Mouse (Mus musculus) hematopoietic multipotent progenitor cell, adult 10-12 weeks (in vitro differentiated cells): ENCODE results near the gene Adh4. TPM values are rescaled to one million over a fixed set of nuclear protein-coding genes. Genes with fewer than 3 reads are reported as not detected.

ENCODE experiments used
- polyA plus RNA-seq: library from polyadenylated mRNA; stranded (reverse); fragments of >175 nt; gene quantifications from 2 replicates; pipeline ENCODE4 v1.2.3, GENCODE M21; 2012; ENCODE audit warnings: low replicate concordance

Gene Adh4
- polyA plus RNA-seq: not detected in 2 replicates

DNA sequence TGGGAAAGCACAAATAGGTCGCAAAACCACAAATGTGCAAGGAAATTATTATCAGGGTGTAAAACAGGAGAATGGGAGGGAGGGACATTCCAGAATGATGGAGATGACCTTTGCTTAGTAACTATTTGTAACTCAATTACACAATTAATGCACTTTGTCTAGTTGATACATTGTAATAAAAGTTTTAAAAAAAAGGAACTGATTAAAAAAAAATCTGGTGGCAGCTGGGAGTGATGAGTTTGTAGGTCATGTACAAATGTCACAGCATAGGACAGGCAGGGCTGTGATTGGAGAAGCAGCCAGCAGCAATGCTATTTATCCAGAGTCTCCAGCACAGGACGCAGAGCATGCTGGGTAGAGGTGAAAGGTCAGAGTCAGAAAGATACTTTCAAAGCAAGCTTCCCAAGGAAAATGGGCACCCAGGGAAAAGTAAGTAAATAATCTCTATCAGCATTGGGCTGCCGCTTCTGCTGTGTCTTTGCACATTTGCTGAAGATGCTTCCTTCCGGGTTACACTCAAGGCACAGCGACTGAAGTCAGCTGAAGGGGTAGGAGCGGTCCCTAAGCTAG is at the start of gene Adh4:
Gene Adh4, plus strand, starts transcription at position 346 of the 570 bp plus-strand sequence.

DNA sequence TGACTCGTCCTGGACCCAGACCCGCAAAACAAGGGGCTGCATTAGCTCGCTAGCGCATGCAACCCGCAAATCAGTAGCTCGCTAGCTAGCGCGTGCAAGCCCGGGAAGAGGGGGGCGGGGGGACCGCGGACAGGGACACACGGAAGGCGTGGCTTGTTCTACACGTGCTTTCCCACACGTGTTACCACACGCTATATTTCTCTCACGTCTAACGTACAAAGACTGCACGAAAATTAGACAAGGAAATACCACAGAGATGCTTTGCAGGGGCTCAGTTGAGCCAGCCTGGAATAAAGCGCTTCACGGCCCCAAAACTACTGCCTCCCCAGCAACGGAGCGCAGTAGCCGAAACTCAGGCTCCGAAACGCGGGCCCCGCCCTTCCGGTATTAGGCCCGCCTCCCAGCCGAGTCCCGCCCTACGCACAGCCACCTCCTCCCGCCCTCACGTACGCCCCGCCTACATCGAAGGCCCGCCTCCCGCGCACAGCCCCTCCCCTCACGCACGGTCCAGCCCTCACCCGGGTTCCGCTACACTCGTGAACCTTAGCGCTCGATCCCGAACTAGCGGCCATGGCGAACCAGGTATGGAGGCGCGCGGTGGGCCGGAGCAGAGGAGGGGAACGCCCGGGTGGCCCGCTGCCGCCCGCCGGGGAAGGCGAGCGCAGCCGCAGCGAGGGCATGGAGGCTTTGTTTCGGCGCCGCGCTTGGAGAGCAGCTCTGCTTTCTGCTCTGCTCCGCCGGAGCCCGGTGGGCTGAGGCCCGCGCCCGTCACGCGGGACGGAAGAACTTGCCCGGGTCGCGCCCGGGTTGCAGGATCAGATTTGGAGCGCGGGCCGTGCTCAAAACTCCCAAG is 27.6 kb downstream of the Adh4 start, which contains the start of gene Adh5:
Gene Adh5, plus strand, starts transcription at position 482 of the 853 bp plus-strand sequence.

Other genes with a start within 250 kb of the Adh4 start
- gene 4930579F01Rik, start 221.6 kb upstream of the Adh4 start, polyA plus RNA-seq: not detected in 2 replicates
- not detected in 2 replicates for gene Adh7, start 197.7 kb upstream of the Adh4 start, polyA plus RNA-seq
- 0.12 and 0.42 TPM in 2 replicates for gene Adh1, start 154.5 kb upstream of the Adh4 start, polyA plus RNA-seq
- not detected in 2 replicates for gene Adh6a, start 102.2 kb upstream of the Adh4 start, polyA plus RNA-seq
- gene Adh6b, start 73.7 kb upstream of the Adh4 start, polyA plus RNA-seq: not detected in 2 replicates
- gene Adh5, start 27.6 kb downstream of the Adh4 start, polyA plus RNA-seq: 5.5 and 18.9 TPM in 2 replicates
- 8.9 and 20.7 TPM in 2 replicates for gene Metap1, start 74.0 kb downstream of the Adh4 start, polyA plus RNA-seq
- 2.0 and 7.6 TPM in 2 replicates for gene Eif4e, start 110.7 kb downstream of the Adh4 start, polyA plus RNA-seq